Mouse (Mus musculus) CD4-positive, CD25-positive, alpha-beta regulatory T cell (primary cell): ENCODE measurements around the gene Esp34. TPM values are rescaled to one million over a fixed set of nuclear protein-coding genes. Genes with fewer than 3 reads are reported as not detected.

Experiments
- polyA plus RNA-seq: library from polyadenylated mRNA; unstranded; fragments of 100-300 nt; shearing (Covaris generic); gene quantifications from one replicate; pipeline ENCODE4 v1.2.1, GENCODE M21; 2017

Gene Esp34
- not detected for polyA plus RNA-seq

DNA sequence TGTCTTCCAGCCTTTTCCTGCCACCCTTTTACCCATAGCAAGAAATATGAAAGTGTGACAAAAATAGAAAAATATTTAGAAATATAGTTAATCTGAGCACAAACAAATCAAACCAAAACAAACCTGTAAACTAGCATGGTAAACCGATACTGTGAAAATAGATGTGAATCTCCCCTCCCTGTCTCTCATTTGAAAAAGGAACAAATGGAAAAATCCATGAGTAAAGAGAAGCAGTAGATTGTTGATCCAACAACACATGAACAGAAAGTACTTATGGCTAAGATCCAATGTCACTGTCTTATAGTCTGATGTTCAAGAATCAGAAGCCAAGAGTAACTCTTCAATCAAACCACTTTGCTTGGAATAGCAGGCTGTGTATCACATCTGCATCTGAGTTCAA, at the start of gene Esp34:
TSS of gene Esp34 (plus strand) at position 301 of the 400 bp plus-strand sequence.

Other genes with a start within 250 kb of the Esp34 start
- gene Olfr137, start 246.6 kb upstream of the Esp34 start, polyA plus RNA-seq = not detected
- 0.23 TPM for gene Olfr136, start 224.4 kb upstream of the Esp34 start, polyA plus RNA-seq
- not detected for gene Esp36, start 134.0 kb upstream of the Esp34 start, polyA plus RNA-seq
- not detected for gene Esp31, start 85.3 kb downstream of the Esp34 start, polyA plus RNA-seq